Mouse (Mus musculus) embryonic fibroblast, embryonic 13.5 days (primary cell): Measurements from ENCODE around the gene Ncam1.

ENCODE experiments used
- CTCF ChIP-seq: IDR thresholded peaks from 2 replicates; pipeline ENCODE4 v1.5.1; 2011; ENCODE audit warnings: mild to moderate bottlenecking, control low read depth, low read length, moderate library complexity, borderline replicate concordance; ENCODE audit not compliant: insufficient read depth
- POLR2A ChIP-seq: IDR thresholded peaks from 2 replicates; pipeline ENCODE4 v1.6.1; 2011; ENCODE audit warnings: low read depth, mild to moderate bottlenecking, control low read depth, low read length, moderate library complexity

- TF ChIP-seq CTCF = no peak
- no peak for TF ChIP-seq POLR2A
Measured at GRCm38 (mm10) chr9:49621691-49622090, 177.0 kb downstream of the Ncam1 start.
